Mouse (Mus musculus) lung, postnatal 0 days (tissue): ENCODE measurements at regions not wholly inside any gene's neighbourhood (a gene's known extent, or its start where the extent isn't known, plus 50 kb on each side); places are given as distances from the start of the nearest gene placed in this dataset.

ENCODE experiments used
- CTCF ChIP-seq: IDR thresholded peaks from 2 replicates; pipeline ENCODE4 v1.5.1; 2016; ENCODE audit warnings: antibody characterized with exemption, mild to moderate bottlenecking
- EP300 ChIP-seq: IDR thresholded peaks from 2 replicates; pipeline ENCODE4 v1.6.1; 2016; ENCODE audit warnings: antibody characterized with exemption, mild to moderate bottlenecking, control low read depth

- TF ChIP-seq CTCF (no peak), EP300 (no peak)
Measured at GRCm38 (mm10) chr5:4577179-4577578, 180.7 kb downstream of the Fzd1 start.
